ENCODE assay signal across 13 mouse cellular contexts in genomic region chr17:26490910-26491309, GRCm38 (mm10).
DNase-seq lines count a peak whose midpoint lies in the region; ATAC-seq and TF ChIP-seq lines count a peak whose summit lies in the region.
"Had no signal": no experiment of that assay in that cellular context is flagged by ENCODE, and none has a peak within 500 bp of the region (broad histone marks: within the 10 kb centered on the region; RNA-seq: fewer than 3 reads in every experiment).

No protein-coding gene starts in this region.

- no peak for ATAC-seq in limb, embryonic 13.5 days (ENCODE audit: low FRiP score, low read depth)
- peak; percentile 71 for ATAC-seq in heart, postnatal 0 days (ENCODE audit: insufficient read depth, low read depth)
- ATAC-seq in stomach, postnatal 0 days (ENCODE audit: low FRiP score, low TSS enrichment): no peak
- ATAC-seq: activated CD4-positive, CD25-positive, alpha-beta regulatory T cell, adult 4 months had no signal

- WGBS in limb, embryonic 13.5 days: 39% methylated on average over 2 of the region's 2 CpGs
- 77% methylated on average over 2 of the region's 2 CpGs for WGBS in limb, embryonic 10.5 days
- WGBS in heart, postnatal 0 days: 13% methylated on average over 2 of the region's 2 CpGs
- WGBS in stomach, postnatal 0 days: 57% methylated on average over 2 of the region's 2 CpGs

- no peak overlapping the region for H3K4me3 ChIP-seq in limb, embryonic 13.5 days
- no peak overlapping the region for H3K4me3 ChIP-seq in limb, embryonic 10.5 days
- no peak overlapping the region for H3K4me3 ChIP-seq in heart, postnatal 0 days (ENCODE audit: low read depth, low read length)
- H3K4me3 ChIP-seq in stomach, postnatal 0 days (ENCODE audit: low read depth, low read length): no peak overlapping the region
- H3K4me3 ChIP-seq: liver, embryonic 13.5 days; megakaryocyte, embryonic 14.5 days had no signal

- no peaks in the 10 kb centered on the region for H3K36me3 ChIP-seq in limb, embryonic 13.5 days
- H3K36me3 ChIP-seq in limb, embryonic 10.5 days: no peaks in the 10 kb centered on the region
- no peaks in the 10 kb centered on the region for H3K36me3 ChIP-seq in heart, postnatal 0 days (replicated peaks; ENCODE audit: control insufficient read depth, insufficient read depth, low read length)
- no peaks in the 10 kb centered on the region for H3K36me3 ChIP-seq in stomach, postnatal 0 days (ENCODE audit: control insufficient read depth, insufficient read depth, low read length)
- H3K36me3 ChIP-seq: G1E; liver, embryonic 13.5 days had no signal

- no peaks in the 10 kb centered on the region for H3K4me1 ChIP-seq in limb, embryonic 13.5 days
- H3K4me1 ChIP-seq in limb, embryonic 10.5 days: no peaks in the 10 kb centered on the region
- H3K4me1 ChIP-seq in heart, postnatal 0 days (ENCODE audit: control insufficient read depth, insufficient read depth): peaks cover 38% of the 10 kb centered on the region
- no peaks in the 10 kb centered on the region for H3K4me1 ChIP-seq in stomach, postnatal 0 days (replicated peaks; ENCODE audit: control insufficient read depth, insufficient read depth)
- H3K4me1 ChIP-seq: liver, embryonic 13.5 days had no signal

- no peak overlapping the region for H3K9ac ChIP-seq in limb, embryonic 13.5 days
- no peak overlapping the region for H3K9ac ChIP-seq in heart, postnatal 0 days (replicated peaks; ENCODE audit: low read depth, low read length)
- H3K9ac ChIP-seq in stomach, postnatal 0 days (ENCODE audit: low read length): no peak overlapping the region
- H3K9ac ChIP-seq: liver, embryonic 13.5 days had no signal

- H3K4me2 ChIP-seq in limb, embryonic 13.5 days (replicated peaks): no peak overlapping the region
- H3K4me2 ChIP-seq in heart, postnatal 0 days (ENCODE audit: low read depth, low read length): no peak overlapping the region
- H3K4me2 ChIP-seq in stomach, postnatal 0 days (replicated peaks; ENCODE audit: low read depth): no peak overlapping the region
- H3K4me2 ChIP-seq: liver, embryonic 13.5 days had no signal

- no peak for TF ChIP-seq CTCF in heart, postnatal 0 days (IDR thresholded peaks at IDR 0.05; ENCODE audit: low read depth)
- TF ChIP-seq CTCF in stomach, postnatal 0 days (IDR thresholded peaks at IDR 0.05; ENCODE audit: low read depth): no peak

- DNase-seq in cerebellum, adult 18-20 months: peak; percentile 36 to 44
- DNase-seq in cerebellum, postnatal 4 days (ENCODE audit: low spot score in 2 of 2): no peak
- no peak for DNase-seq in limb, embryonic 10.5 days (ENCODE audit: low spot score)
- DNase-seq in heart, postnatal 0 days (ENCODE audit: low spot score): peak; percentile 87
- DNase-seq in stomach, postnatal 0 days (ENCODE audit: low spot score): no peak
- no peak for DNase-seq in embryo, embryonic 10.5 days (ENCODE audit: low spot score)
- no peak for DNase-seq in left cerebral cortex, adult 8-10 months (ENCODE audit: low spot score in 2 of 2)
- DNase-seq: liver, embryonic 13.5 days; thymus, postnatal 4 days had no signal

- H3K27me3 ChIP-seq in limb, embryonic 13.5 days: no peaks in the 10 kb centered on the region
- H3K27me3 ChIP-seq in limb, embryonic 10.5 days (ENCODE audit: low read depth, poor library complexity, severe bottlenecking): no peaks in the 10 kb centered on the region
- no peaks in the 10 kb centered on the region for H3K27me3 ChIP-seq in heart, postnatal 0 days (ENCODE audit: control insufficient read depth, insufficient read depth, low read length)
- no peaks in the 10 kb centered on the region for H3K27me3 ChIP-seq in stomach, postnatal 0 days (ENCODE audit: control insufficient read depth, insufficient read depth, low read length)

- peak; percentile 51; the same call in 1 of the 2 replicates for TF ChIP-seq EP300 in heart, postnatal 0 days (IDR thresholded peaks at IDR 0.05; ENCODE audit: low read depth)
- no peak for TF ChIP-seq EP300 in stomach, postnatal 0 days (optimal IDR thresholded peaks at IDR 0.05)

- peaks cover 13% of the 10 kb centered on the region for H3K9me3 ChIP-seq in limb, embryonic 13.5 days
- H3K9me3 ChIP-seq in limb, embryonic 10.5 days (replicated peaks): peaks cover 9% of the 10 kb centered on the region; the same call in 1 of the 2 replicates
- H3K9me3 ChIP-seq in heart, postnatal 0 days (replicated peaks; ENCODE audit: control insufficient read depth, low read length): peaks cover 17% of the 10 kb centered on the region
- H3K9me3 ChIP-seq in stomach, postnatal 0 days (ENCODE audit: control insufficient read depth, low read length): no peaks in the 10 kb centered on the region

- H3K27ac ChIP-seq in limb, embryonic 13.5 days: peak overlapping the region; percentile 58; the same call in 1 of the 2 replicates
- H3K27ac ChIP-seq in limb, embryonic 10.5 days: no peak overlapping the region
- peak overlapping the region; percentile 92 for H3K27ac ChIP-seq in heart, postnatal 0 days (ENCODE audit: low read depth)
- H3K27ac ChIP-seq in stomach, postnatal 0 days (replicated peaks): 0 out of 2 replicates have a peak overlapping the region, but pooled peaks have one; percentile 8
- H3K27ac ChIP-seq: liver, embryonic 13.5 days had no signal

Comparison
In these comparisons a context has a peak if more than half of its experiments do, and no peak if none do; other contexts are left out.
1. DNase-seq: peak in cerebellum, adult 18-20 months (2 of 2) and heart, postnatal 0 days (single experiment); none in cerebellum, postnatal 4 days (0 of 2), limb, embryonic 10.5 days (single experiment), stomach, postnatal 0 days (single experiment), embryo, embryonic 10.5 days (single experiment) and left cerebral cortex, adult 8-10 months (0 of 2).